Mouse (Mus musculus) thymus, postnatal 0 days (tissue): ENCODE data around the gene Dgkd. TPM values are rescaled to one million over a fixed set of nuclear protein-coding genes. Genes with fewer than 3 reads are reported as not detected.

ENCODE experiments used
- DNase-seq: peaks from one replicate; pipeline ENCODE4 v3.0.0-alpha.2; 2015; ENCODE audit warnings: low spot score
- polyA plus RNA-seq: library from polyadenylated mRNA; unstranded; fragments of >200 nt; fragmentation: Nextera tagmentation; extraction: Ambion mirVana; gene quantifications from 2 replicates; pipeline ENCODE4 v1.2.1, GENCODE M21; 2015

Gene Dgkd
- polyA plus RNA-seq, 1 experiment from 2014 or later: 80.7 TPM

DNA sequence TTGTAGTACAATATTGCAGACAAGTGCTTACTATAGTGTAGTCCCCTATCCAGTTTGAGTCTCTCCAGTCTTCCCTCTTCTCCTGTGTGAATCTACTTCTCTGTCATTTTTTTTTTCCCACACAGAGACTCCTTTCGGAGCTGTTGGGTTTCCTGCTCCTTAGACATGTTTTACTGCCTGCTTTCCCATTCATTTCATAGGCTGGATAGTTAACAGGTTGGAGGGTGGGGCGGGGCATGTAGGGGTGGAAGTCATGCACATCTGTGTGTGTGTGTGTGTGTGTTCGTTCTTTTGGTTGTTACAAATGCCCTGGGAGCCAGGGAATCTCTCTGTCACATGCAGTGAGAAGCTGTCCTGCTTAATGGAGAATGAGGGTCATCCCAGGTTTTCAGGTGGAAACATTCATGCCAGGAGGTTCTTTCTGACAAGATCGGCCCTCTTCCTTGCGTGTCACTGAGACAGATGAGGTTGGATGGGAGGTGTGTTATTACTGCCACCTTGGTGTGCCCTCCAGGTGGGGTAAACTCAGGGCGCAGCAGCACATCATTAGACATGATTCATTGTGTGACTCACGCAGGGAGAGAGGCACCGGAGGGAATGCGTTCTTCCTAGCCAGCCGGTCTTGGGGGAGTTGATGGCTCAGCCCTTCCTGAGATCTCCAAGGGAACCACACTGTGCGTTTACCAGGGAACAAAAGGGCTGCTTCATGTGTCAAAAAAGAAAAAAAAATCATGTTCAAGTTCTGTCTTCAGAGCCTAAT, 4.7 kb upstream of the Dgkd start:
- DNase-seq: no peak

DNA sequence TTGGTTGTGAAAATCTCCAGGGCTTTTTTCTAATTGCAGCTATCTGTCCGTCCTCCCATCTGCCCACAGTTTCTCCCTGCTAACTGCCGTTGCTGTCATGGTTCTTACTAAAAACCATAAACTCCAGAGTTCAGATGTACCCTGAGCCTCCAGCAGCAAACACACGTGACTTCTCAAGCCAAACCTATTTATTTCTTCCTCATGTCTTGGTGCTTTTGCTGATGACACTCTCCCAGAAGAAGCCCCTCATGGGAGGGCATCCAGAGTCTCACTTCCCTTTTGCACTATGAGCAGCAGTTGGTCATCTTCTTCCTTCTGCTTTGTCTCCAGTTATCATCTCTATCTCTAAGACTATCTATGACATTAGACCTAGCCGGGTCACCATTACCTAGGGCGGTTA, 3.8 kb upstream of the Dgkd start:
- no peak for DNase-seq

DNA sequence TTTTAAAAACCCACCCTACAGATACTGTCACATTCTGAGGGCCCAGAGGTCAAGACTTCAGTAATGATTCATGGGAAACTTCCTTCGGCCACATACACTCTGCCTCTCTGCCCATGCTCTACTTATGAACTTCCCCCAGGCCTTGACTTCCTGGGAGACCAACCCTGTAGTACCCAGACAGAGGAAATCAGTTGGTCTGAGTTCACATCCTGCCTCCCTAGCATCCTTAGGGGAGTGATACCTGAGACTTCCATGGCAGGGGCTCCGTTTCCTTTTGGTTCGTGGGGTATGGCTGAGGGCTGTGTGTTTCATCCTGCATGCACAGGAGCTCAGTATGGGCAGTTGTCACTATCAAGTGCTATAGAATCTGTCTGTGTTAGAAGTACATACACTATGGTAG, 1.7 kb upstream of the Dgkd start:
- no peak for DNase-seq

DNA sequence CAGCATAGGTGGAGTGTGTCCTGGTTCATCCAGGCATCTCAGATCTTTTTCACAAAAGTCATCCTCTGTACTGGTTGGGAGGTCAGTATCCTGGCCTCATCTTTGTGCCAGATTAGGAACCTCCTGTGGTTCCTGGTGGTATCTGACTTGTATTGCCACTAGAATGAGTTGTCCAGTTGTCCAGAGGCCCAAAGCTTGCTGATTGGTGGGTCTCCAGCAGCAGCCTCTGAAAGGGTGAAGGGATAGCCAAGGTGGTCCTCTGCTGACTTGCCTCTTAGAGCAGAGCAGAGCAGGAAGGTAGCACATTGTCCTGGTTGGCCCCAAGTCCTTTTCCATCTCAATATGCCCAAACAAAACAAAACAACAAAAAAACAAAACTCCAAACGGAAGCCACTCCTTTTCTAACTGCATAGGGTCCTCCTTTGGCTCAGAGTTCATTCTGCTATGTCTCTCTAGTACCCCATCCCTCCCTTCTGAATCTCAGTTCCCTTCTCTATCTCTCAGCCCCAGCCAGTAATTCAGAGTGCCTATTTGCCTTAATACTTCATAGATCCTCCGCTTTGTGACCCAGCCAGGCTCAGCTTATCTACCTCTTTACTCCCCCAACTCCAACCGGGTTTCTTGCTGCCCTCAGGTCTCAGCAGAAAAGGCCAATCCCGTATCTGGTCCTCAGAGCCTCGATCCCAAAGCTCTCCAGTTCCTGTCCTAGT, 851 bp upstream of the Dgkd start:
- DNase-seq: no peak

DNA sequence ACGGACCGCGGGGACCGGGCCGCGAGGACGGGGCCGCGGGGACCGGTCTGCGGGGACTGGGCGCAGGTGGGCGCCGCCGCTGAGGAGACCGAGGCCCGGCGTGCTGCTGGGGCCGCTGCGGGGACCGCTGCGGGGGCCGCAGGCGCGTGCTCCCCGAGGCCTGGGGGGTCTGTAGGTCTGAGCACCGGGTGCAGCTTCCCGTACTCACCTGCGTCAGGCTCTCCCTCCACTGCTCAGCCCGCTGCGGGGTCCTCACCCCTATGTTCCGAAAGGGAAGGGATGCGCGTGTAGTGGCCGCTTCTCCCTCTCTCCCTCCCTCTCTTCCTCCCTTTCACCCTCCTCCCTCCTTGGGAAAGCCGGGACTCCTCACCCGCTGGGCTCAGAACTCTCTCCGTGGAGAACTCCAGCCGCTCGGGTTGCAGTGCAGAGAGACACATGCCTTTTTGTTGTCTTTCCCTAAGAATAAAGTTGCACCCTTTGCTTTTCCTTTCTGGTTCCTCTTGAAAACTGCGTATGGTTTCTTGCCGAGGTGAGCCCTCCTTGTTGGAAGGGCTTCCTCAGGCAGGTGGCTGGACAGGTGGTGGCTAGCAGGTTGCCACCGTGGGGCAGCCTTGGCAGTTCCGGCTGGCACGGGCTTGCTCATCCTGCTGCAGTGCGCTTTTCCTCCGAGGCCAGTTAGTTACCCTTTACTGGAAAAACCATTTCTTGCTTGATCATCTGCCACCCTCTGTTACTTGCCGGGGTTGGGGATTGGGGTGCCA, 694 bp downstream of the Dgkd start:
- DNase-seq: peak; percentile 51

DNA sequence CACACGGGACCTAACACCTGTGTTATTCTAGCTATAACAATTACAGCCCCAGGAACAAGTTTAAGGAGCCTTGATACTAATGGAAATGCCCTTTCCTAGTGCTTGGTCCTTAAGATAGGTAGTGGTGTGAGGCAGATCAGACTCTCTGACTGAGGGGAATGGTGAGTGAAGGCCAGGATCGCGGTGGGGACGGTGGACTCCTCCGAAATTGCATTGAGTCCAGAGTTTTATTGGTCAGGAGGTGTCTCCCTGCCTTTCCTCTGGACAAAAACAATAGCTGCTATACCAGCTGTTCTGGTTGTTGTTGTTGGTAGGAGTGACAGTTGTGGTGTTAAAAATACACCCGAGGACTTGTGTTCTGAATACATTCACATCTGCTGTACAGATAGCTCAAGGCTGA, 1.3 kb downstream of the Dgkd start:
- DNase-seq: no peak

DNA sequence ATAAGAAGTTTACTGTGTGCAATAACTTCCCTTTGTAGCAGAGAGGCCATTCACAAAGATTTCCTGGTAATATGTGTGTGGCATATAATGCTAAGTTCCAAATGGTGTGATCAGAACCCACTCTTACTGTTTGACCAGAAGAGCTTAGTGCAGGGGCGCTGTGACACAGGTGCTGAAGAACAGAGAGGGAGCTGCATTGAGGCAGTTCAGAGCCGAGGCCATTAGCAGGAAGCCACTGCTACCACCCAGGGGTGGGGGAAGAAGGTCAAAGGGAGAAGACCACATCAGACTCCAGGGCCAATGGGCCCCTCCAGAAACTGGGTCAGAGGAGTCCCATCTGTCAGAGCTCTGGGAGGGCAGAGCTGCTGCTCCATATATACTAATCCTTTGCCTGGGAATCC, 1.8 kb downstream of the Dgkd start:
- DNase-seq: peak; percentile 65

DNA sequence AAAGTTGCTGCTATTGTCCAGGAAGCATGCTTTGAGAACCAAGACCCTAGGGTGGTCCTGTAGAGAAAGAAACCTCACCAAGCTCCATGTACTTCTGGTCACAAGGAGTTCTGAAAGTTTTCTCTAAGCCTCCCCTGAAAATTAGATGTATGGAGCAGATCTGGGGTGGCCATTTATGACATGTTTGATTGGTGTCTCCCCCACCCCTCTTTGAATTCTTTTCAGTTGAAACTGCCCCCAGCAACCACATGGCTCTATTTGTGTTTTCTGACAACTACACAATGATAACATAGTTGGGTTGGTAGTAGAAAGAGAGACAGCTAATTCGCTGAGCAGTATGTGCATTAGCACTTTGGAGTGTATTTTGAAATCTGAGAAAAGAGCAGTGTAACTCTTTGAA, 2.4 kb downstream of the Dgkd start:
- DNase-seq: no peak

DNA sequence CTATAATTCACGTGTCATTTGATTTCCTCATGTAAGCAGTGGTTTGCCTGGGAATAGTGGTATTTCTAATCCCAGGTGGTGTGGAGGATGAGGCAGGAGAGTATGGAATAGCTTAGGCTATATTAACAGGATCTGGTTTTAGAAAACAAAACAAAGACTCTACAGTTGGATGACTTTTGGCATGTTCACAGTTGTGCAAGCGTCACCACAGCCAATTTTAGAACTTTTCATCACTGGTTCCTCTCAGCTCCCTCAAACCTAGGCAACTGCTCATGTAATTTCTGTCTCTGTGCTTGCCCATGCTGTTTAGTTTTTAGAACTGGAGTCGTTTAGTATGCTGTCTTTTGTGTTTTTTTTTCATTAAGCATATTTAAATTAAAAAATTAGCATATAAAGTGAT, 3.7 kb downstream of the Dgkd start:
- DNase-seq: no peak

DNA sequence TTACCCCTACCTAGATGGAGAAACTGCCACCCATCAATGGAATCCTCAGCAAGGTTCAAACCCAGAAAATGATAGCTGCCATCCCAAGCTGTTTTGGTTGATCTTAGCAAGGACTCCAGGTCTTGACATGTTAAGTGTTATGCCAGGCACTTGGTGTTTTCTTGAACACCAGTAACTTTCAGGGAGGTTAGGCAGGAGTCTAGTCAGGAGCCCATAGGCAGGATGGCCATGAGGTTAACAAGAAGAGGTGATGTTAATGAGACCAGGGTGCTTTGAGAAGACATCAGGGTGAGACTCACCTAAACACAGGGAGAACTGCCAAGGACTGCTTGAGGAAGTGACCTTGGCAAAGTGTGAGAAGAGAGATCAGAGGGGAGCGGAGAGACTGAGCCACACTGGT, 4.9 kb downstream of the Dgkd start:
- no peak for DNase-seq

DNA sequence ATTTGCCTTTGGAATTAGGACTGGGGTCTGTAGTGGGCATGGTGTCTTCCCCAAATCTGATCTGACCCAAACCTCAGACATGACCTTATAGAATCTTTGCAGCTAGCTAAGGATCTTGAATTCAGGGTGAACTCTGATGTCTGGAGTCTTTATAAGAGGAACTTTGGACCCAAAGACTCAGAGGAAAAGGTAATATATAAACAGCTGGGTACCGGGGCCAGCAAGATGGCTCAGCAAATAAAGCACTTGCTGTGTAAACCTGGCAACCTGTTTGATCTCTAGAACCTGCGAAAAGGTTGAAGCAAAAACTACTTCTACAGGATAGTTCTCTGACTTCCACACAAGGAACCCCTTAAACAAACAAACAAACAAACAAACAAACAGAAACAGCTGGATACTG, 5.4 kb downstream of the Dgkd start:
- DNase-seq: no peak

DNA sequence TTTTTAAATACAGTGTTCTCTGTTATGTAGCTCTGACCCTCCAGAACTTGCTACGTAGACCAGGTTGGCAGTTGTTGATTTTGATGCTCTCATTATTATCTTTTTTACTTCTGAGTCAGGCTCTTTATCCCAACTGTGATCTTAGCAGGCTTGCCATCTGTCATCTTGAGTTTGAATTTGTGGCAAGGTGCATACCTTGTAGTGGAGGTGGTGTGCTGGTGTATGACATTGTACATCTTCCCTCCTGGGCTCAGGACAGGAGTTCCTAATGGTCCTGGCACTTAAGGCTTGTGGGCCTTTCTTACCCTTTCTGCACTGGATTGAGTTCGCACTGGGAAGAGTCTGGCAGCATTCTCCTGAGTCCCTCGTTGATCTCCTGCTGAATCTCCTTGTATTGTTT, 10.5 kb downstream of the Dgkd start:
- no peak for DNase-seq

DNA sequence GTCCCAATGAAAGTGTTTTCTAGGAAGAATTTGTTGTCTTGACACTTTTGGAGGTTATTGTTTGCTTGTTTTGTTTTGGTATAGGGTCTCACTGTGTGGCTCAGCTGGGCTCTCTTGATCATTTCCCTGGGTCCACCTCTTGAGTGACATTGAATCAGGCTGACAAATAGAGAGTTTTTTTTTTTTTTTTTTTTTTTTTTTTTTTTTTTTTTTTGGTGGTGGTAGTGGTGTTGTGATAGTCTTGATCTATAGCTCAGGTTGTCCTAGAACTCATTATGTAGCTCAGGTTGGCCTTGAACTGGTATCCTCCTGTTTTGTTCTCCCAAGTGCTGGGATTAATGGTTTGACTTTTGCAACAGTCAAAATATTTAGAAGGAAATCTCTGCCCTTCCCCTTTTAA, 11.8 kb downstream of the Dgkd start:
- DNase-seq: no peak

DNA sequence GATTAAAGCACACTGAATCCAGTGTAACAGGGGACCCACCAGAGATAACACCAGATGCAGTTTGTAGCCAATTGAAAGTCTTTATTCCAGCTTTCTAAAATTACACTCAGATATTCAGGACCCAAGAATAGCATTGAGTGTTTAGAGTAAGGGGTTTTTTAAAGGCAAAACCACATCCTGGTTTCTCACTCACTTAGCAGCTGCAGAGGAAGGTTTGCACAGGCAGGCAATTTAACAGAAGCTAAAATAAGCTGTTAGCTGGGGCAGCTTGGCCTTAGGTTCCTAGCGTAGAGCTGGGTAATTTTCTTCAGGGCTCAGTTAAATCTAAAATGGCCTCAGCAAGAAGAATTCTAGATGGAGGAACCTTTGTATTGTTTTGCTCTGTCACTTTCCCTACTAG, 13.6 kb downstream of the Dgkd start:
- DNase-seq: peak; percentile 77

DNA sequence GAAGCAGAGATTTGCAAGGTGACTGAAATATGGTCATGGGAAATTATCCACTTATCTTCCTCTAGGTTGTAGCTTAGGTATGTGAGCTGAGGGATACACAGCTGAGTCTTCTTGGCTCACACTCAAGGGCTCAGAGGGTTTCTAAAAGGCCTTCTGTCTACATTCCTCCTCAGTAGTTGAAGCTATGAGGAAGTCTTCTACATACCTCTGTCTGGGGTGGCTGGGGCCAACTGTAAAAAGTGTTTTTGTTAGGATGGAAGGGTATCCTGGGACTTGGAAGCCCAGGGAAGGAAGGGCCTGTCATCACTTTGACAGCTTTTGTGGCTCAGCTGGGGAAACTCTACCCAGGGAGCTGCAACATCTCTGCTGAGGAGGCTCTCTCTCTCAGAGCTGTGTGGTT, 18.5 kb downstream of the Dgkd start:
- no peak for DNase-seq

DNA sequence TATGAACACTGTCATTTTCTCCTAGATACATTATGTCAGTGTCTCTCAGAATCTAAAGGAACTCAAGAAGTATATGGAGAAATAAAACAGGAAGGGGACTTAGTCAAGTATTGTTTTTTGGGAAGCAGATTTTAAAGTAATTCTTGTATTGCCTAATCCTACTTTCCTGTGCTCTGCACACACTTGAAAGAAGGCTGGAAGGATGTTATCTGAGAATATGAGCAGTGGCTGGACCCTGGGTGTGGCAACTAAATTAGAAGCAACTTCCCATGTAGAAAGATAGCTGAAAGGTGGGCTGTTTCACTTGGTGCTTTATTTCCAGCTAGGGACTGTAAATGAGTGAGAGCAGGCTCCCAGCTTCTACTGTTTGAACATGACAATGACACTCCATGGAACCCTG, 20.0 kb downstream of the Dgkd start:
- no peak for DNase-seq

DNA sequence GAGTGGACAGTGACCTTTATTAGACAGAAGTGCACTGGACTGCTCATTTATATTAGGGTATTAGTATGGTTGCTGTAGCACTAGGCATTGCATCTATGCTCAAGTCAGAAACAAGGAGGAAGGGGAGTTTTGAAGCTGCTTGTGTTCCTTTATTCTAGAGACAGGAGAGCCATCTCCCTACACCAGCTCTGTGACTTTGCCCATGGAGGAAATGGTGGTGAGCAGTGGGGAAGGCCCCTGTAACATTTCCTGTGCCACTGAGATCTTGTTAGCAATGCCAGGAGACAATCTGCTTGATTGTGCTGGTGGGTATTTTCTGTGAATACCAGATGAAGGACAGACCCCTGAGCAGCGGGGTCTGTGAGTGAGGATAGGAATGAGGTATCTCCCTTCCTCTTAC, 23.0 kb downstream of the Dgkd start:
- peak; percentile 49 for DNase-seq

DNA sequence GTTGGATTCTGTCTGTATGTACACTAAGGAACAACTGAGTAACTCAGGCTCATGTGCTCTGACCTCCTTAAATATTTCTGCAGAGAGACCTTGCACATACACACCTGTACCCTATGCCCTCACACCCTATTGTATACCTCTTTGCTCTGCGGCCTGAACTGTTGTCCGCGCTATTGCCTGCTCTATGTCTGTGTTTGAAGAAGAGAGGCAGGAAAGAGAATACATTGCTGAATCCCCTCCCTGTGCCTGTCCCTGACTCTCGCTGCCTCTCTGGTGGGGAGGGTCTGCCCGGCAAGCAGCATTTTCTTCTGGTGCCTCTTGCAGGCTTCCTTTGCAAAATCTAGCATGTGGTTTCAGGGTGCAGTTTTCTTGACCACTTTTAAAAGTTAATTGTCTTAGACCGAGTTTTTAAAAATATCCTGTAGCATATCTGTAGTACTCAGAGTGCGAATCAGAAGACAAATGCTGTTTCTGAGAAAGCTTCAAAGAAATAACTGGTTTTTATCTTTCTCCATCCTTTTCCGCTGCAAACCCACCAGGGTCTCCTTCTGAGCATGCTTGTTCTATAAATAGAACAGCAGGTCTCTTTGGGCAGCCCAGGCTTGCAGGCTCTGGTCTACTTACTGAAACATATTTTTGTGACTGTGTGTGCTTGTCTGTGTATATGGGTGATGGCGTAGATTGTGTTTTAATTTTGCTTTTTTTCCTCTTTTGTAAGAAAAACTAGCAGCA, 24.6 kb downstream of the Dgkd start:
- peak; percentile 47 for DNase-seq

DNA sequence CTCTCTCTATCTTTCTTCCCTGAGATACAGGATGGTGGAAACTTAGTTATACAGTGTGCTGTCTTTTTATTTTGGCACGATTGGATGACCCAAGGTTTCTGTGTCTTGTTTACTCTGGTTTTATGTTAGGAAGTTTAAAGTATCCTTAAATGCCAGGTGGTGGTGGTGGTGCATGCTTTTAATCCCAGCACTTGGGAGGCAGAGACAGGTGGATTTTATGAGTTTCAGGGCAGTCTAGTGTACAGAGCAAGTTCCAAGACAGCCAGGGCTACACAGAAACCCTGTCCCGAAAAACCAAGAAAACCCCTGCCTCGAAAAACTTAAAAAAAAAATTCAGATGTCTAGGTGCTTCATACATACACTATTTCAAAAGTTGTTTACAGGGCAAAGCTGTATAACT, 25.9 kb downstream of the Dgkd start:
- DNase-seq: no peak

DNA sequence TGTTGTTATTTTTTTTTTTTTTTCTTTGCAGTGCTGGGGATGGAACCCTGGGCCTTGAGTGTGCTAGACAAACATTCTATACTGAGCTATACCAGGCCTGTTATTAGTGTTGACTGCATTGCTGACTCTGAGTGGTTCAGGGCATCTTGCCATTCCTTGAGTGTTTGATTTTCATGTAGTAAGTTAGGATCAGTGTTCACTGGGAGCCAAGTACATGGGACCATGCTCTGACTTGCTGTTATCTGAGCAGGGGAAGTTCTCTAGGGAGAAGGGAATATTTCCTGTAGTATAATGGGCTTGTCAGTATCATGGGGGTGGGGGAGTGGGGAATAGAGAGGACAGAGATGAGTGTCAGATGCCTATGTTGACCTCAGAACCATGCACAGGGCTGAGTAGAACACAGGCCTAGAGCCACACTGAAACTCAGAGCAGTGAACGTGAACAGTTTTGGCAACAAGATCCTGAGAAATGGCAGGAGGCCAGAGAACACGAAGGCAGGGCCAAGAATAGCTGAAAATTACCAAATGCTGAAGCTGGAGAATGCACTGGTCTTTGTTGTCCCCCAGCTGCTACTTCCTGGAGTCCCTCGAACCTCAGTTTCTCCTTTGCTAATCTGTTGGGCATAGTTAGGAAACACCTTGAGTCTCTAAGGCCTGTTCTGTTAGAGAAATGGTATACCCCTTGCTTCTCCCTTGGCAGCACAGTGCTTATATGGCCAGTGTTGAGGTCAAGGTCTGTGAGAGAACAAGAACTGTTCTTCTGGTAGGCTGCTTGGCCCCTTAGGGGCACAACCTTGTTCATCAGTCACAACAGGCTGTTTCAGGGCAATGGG, 26.6 kb downstream of the Dgkd start:
- DNase-seq: no peak

DNA sequence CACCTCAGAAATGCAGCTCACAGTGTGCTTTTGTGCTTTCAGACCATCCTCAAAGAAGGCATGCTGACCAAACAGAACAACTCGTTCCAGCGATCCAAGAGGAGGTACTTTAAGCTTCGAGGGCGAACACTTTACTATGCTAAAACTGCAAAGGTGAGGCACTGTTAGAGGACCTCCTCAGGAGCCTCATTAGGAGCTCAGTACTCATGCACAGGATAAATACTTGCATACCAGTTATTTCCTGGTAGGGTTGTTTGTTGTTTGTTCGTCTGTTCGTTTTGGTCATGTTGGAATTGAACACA, 27.2 kb downstream of the Dgkd start:
- no peak for DNase-seq
